Mouse (Mus musculus): ENCODE results near the gene Tmem115. TPM values are rescaled to one million over a fixed set of nuclear protein-coding genes. Genes with fewer than 3 reads are reported as not detected.
A peak's percentile ranks its signal among the peaks of the same experiment; 100 is the strongest.

The Tmem115 gene
- polyA plus RNA-seq, 1 experiment from 2014 or later, result 44.8 TPM

DNA sequence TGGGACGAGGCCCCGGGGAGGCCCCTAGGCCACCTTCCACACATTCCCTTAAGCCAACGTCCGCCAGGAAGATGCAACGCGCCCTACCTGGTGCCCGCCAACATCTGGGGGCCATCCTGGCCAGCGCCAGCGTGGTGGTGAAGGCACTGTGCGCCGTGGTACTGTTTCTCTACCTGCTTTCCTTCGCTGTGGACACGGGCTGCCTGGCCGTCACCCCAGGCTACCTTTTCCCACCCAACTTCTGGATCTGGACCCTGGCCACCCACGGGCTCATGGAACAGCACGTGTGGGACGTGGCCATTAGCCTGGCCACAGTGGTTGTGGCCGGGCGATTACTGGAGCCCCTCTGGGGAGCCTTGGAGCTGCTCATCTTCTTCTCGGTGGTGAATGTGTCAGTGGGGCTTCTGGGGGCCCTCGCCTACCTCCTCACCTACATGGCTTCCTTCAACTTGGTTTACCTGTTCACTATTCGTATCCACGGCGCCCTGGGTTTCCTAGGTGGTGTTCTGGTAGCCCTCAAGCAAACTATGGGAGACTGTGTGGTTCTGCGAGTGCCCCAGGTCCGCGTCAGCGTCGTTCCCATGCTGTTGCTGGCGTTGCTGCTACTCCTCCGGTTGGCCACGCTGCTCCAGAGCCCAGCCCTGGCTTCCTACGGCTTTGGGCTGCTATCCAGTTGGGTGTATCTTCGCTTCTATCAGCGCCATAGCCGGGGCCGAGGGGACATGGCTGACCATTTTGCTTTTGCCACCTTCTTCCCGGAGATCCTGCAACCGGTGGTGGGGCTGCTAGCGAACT, 860 bp downstream of the Tmem115 start:
- H3K4me1 ChIP-seq (replicated peaks), result peaks cover 38% of the 10 kb centered on the region
- peaks cover 28% of the 10 kb centered on the region for H3K36me3 ChIP-seq
- H3K27me3 ChIP-seq (ENCODE audit: insufficient read depth, poor library complexity, severe bottlenecking), result peaks cover 12% of the 10 kb centered on the region; the same call in 1 of the 2 replicates
- peak overlapping the region; percentile 94 for H3K4me3 ChIP-seq
- H3K27ac ChIP-seq, result peak overlapping the region; percentile 88
- no peaks in the 10 kb centered on the region for H3K9me3 ChIP-seq
- DNase-seq (ENCODE audit: low spot score), result peak; percentile 35
- 1% methylated on average over 40 of the region's 40 CpGs for WGBS

- Histone ChIP-seq H3K4me3 (no peak overlapping the region; the same call in 1 of the 2 replicates), H3K27ac (no peak overlapping the region), H3K9me3 (no peaks in the 10 kb centered on the region), H3K27me3 (ENCODE audit: insufficient read depth, poor library complexity, severe bottlenecking) (no peaks in the 10 kb centered on the region), H3K36me3 (peaks cover 39% of the 10 kb centered on the region), H3K4me1 (replicated peaks) (peaks cover 64% of the 10 kb centered on the region)
- no peak for DNase-seq (ENCODE audit: low spot score)
- 95% methylated on average over 7 of the region's 7 CpGs for WGBS
Observed at GRCm38 (mm10) chr9:107538231-107538630, 4.5 kb downstream of the Tmem115 start.

DNA sequence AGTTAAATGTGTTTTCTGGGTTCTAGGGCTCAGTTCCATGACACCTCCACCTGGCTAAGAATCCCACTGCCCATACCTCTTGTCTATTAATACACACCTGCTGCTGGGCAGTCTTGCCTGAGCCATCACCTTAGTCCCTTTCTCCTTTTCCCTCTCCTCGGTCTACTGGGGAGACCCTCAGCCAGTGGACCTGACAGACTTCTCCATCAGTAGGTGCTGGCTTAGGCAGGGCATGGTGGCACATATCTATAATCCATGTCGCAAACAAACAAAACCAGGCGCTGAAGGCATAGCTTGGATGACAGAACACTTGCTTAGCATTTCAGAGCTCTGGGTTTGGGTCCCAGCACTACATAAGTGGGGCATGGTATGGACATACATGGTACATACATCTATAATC, 5.0 kb downstream of the Tmem115 start:
- 93% methylated on average over 3 of the region's 3 CpGs for WGBS
- H3K4me3 ChIP-seq, result no peak overlapping the region
- DNase-seq (ENCODE audit: low spot score), result no peak
- no peak overlapping the region for H3K27ac ChIP-seq
- peaks cover 44% of the 10 kb centered on the region for H3K36me3 ChIP-seq
- H3K4me1 ChIP-seq (replicated peaks), result peaks cover 69% of the 10 kb centered on the region
- H3K9me3 ChIP-seq, result no peaks in the 10 kb centered on the region
- no peaks in the 10 kb centered on the region for H3K27me3 ChIP-seq (ENCODE audit: insufficient read depth, poor library complexity, severe bottlenecking)

DNA sequence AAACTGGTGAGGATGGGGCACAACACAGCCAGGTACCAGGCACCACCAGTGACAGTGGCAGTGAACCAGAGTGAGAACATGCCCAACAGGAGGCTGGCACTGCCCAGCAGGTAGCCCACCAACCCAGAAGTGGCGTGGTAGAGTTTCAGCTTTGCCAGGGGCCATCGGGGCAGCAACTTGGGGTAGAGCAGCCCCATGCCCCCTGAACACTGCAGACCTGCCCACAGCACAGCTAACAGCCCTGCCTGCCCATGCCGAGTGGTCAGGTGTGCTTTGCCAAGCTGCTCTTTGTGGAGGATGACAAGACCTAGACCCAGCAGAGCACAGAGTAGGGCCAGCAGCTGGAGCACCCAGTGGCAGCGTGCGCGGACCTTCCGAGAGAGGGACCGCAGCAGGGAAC, 6.2 kb downstream of the Tmem115 start:
- peaks cover 56% of the 10 kb centered on the region for H3K36me3 ChIP-seq
- peaks cover 62% of the 10 kb centered on the region for H3K4me1 ChIP-seq (replicated peaks)
- 94% methylated on average over 8 of the region's 8 CpGs for WGBS
- peak overlapping the region; percentile 73; the same call in 1 of the 2 replicates for H3K4me3 ChIP-seq
- H3K9me3 ChIP-seq, result no peaks in the 10 kb centered on the region
- no peak overlapping the region for H3K27ac ChIP-seq
- no peak for DNase-seq (ENCODE audit: low spot score)
- H3K27me3 ChIP-seq (ENCODE audit: insufficient read depth, poor library complexity, severe bottlenecking), result no peaks in the 10 kb centered on the region

DNA sequence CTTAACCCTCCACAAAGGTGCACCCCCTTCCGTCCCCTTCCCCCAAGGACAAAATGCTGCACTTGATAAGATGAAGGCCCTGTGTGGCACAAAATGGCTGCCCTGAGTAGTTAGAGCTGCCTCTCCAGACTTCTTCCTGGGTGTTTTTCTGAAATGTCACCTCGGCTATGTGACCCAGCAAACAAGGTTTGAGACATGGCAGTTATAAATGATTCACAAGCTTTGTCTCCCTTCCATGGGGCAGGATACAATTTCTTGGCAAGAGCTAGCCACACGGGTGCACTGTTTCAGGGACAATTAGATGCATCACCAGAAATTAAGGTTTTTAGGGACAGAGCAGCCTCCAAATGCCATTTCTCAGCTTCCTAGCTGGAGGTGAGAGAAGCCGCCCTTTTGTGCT, 6.7 kb downstream of the Tmem115 start:
- Histone ChIP-seq H3K36me3 (peaks cover 61% of the 10 kb centered on the region), H3K9me3 (no peaks in the 10 kb centered on the region), H3K27me3 (ENCODE audit: insufficient read depth, poor library complexity, severe bottlenecking) (no peaks in the 10 kb centered on the region), H3K27ac (no peak overlapping the region), H3K4me3 (peak overlapping the region; percentile 73), H3K4me1 (replicated peaks) (peaks cover 59% of the 10 kb centered on the region)
- DNase-seq (ENCODE audit: low spot score), result no peak
- 80% methylated on average over 4 of the region's 4 CpGs for WGBS

DNA sequence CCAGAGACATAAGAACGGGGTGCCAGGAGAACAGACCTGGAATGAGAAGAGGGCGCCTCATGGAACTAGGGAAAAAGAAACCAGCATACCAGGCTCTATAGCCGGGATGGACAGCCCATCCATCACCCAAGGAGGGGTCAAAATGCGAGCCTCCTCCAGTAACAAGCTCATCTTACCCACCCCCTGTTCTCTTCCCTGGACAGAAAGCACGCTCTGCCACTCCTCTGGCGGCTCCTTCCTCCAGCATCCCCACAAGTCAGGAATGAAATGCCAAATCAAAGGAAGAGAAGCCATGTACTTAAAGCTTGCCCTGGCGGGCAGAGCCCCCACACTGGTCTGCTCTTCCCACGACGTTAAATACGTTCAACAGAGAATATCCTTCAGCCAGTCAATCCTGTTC, 7.3 kb downstream of the Tmem115 start:
- Histone ChIP-seq H3K27me3 (ENCODE audit: insufficient read depth, poor library complexity, severe bottlenecking) (no peaks in the 10 kb centered on the region), H3K27ac (peak overlapping the region; percentile 90; the same call in 1 of the 2 replicates), H3K4me3 (peak overlapping the region; percentile 73), H3K9me3 (no peaks in the 10 kb centered on the region), H3K36me3 (peaks cover 61% of the 10 kb centered on the region), H3K4me1 (replicated peaks) (peaks cover 58% of the 10 kb centered on the region)
- WGBS, result 40% methylated on average over 10 of the region's 10 CpGs
- DNase-seq (ENCODE audit: low spot score), result no peak

GRCm38 (mm10) chr9:107541474-107542351, 8.0 kb downstream of the Tmem115 start, which contains the start of the genes Cyb561d2 and Nprl2:
Gene Cyb561d2, minus strand, starts transcription at chr9:107542193.
Gene Nprl2, plus strand, starts transcription at chr9:107542226.
- peaks cover 55% of the 10 kb centered on the region for H3K4me1 ChIP-seq (replicated peaks)
- DNase-seq (ENCODE audit: low spot score), result peak; percentile 96
- H3K9me3 ChIP-seq, result no peaks in the 10 kb centered on the region
- WGBS, result under 1% methylated on average over 46 of the region's 46 CpGs
- peak within 1 kb of the TSS; percentile 90 for H3K27ac ChIP-seq
- H3K36me3 ChIP-seq, result peaks cover 57% of the 10 kb centered on the region
- H3K27me3 ChIP-seq (ENCODE audit: insufficient read depth, poor library complexity, severe bottlenecking), result no peaks in the 10 kb centered on the region
- peak within 1 kb of the TSS; percentile 73 for H3K4me3 ChIP-seq

GRCm38 (mm10) chr9:107542352-107542686, 8.6 kb downstream of the Tmem115 start:
- Histone ChIP-seq H3K36me3 (peaks cover 56% of the 10 kb centered on the region), H3K4me1 (replicated peaks) (peaks cover 55% of the 10 kb centered on the region), H3K27ac (peak overlapping the region; percentile 90), H3K9me3 (no peaks in the 10 kb centered on the region), H3K27me3 (ENCODE audit: insufficient read depth, poor library complexity, severe bottlenecking) (peaks cover under 1% of the 10 kb centered on the region; the same call in 1 of the 2 replicates), H3K4me3 (peak overlapping the region; percentile 73)
- 1% methylated on average over 11 of the region's 11 CpGs for WGBS
- no peak for DNase-seq (ENCODE audit: low spot score)

GRCm38 (mm10) chr9:107542721-107543120, 9.0 kb downstream of the Tmem115 start:
- H3K4me1 ChIP-seq (replicated peaks), result peaks cover 55% of the 10 kb centered on the region

GRCm38 (mm10) chr9:107543299-107543698, 9.6 kb downstream of the Tmem115 start:
- H3K27me3 ChIP-seq (ENCODE audit: insufficient read depth, poor library complexity, severe bottlenecking), result peaks cover 10% of the 10 kb centered on the region
- no peak overlapping the region; the same call in 1 of the 2 replicates for H3K27ac ChIP-seq
- H3K36me3 ChIP-seq, result peaks cover 47% of the 10 kb centered on the region
- peaks cover 57% of the 10 kb centered on the region for H3K4me1 ChIP-seq (replicated peaks)
- 86% methylated on average over 11 of the region's 11 CpGs for WGBS
- peak overlapping the region; percentile 73 for H3K4me3 ChIP-seq
- no peaks in the 10 kb centered on the region for H3K9me3 ChIP-seq
- DNase-seq (ENCODE audit: low spot score), result no peak

More at GRCm38 (mm10) chr9:107542721-107543120, 9.0 kb downstream of the Tmem115 start:
- Histone ChIP-seq H3K36me3 (peaks cover 52% of the 10 kb centered on the region), H3K9me3 (no peaks in the 10 kb centered on the region), H3K27ac (peak overlapping the region; percentile 90; the same call in 1 of the 2 replicates), H3K27me3 (ENCODE audit: insufficient read depth, poor library complexity, severe bottlenecking) (peaks cover 5% of the 10 kb centered on the region; the same call in 1 of the 2 replicates), H3K4me3 (peak overlapping the region; percentile 73)
- no peak for DNase-seq (ENCODE audit: low spot score)
- 54% methylated on average over 8 of the region's 8 CpGs for WGBS

- DNase-seq (ENCODE audit: low spot score), result no peak
- H3K4me1 ChIP-seq (replicated peaks), result peaks cover 57% of the 10 kb centered on the region
- no peak overlapping the region for H3K27ac ChIP-seq
- peaks cover 20% of the 10 kb centered on the region for H3K27me3 ChIP-seq (ENCODE audit: insufficient read depth, poor library complexity, severe bottlenecking)
- WGBS, result 95% methylated on average over 17 of the region's 17 CpGs
- H3K9me3 ChIP-seq, result no peaks in the 10 kb centered on the region
- no peak overlapping the region for H3K4me3 ChIP-seq
- H3K36me3 ChIP-seq, result peaks cover 37% of the 10 kb centered on the region
Observed at GRCm38 (mm10) chr9:107544196-107544700, 10.5 kb downstream of the Tmem115 start.

DNA sequence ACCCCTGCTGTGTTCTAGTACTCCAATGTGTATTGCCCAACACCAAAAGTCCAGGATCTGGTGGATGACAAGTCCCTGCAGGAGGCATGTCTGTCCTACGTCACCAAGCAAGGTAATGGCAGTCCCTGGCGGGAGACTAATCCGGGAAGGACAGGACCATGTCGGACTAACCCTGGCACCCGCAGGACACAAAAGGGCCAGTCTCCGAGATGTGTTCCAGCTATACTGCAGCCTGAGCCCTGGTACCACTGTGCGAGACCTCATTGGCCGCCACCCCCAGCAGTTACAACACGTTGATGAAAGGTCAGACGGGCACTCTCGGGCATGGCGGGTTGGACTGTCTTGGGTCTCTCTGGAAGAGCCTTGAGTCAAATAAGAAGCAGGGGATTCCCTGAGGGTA, 11.0 kb downstream of the Tmem115 start:
- Histone ChIP-seq H3K36me3 (peaks cover 32% of the 10 kb centered on the region), H3K27ac (no peak overlapping the region), H3K27me3 (ENCODE audit: insufficient read depth, poor library complexity, severe bottlenecking) (peaks cover 25% of the 10 kb centered on the region), H3K4me3 (no peak overlapping the region), H3K9me3 (no peaks in the 10 kb centered on the region), H3K4me1 (replicated peaks) (peaks cover 57% of the 10 kb centered on the region)
- no peak for DNase-seq (ENCODE audit: low spot score)
- 95% methylated on average over 12 of the region's 12 CpGs for WGBS

Data from hindbrain, embryonic 10.5 days (tissue).